In genomic region chr6:149126675-149127074, GRCm38 (mm10) we compare ENCODE assay signal across 9 mouse cellular contexts. TPM values are rescaled to one million over a fixed set of nuclear protein-coding genes. Genes with fewer than 3 reads are reported as not detected.
DNase-seq lines count a peak whose midpoint lies in the region; ATAC-seq and TF ChIP-seq lines count a peak whose summit lies in the region.
"Had no signal": no experiment of that assay in that cellular context is flagged by ENCODE, and none has a peak within 500 bp of the region (broad histone marks: within the 10 kb centered on the region; RNA-seq: fewer than 3 reads in every experiment).

No protein-coding gene starts in this region.

- H3K4me3 ChIP-seq in kidney, embryonic 15.5 days (replicated peaks) = no peak overlapping the region
- no peak overlapping the region for H3K4me3 ChIP-seq in E14TG2a.4 (replicated peaks; ENCODE audit: low read length)
- no peak overlapping the region for H3K4me3 ChIP-seq in liver, embryonic 12.5 days
- H3K4me3 ChIP-seq in small intestine, adult 2 months (ENCODE audit: low read depth, low read length) = no peak overlapping the region
- no peak overlapping the region for H3K4me3 ChIP-seq in forebrain, embryonic 15.5 days

- H3K36me3 ChIP-seq in kidney, embryonic 15.5 days = no peaks in the 10 kb centered on the region
- no peaks in the 10 kb centered on the region for H3K36me3 ChIP-seq in E14TG2a.4 (ENCODE audit: insufficient read depth, low read length)
- no peaks in the 10 kb centered on the region for H3K36me3 ChIP-seq in liver, embryonic 12.5 days
- H3K36me3 ChIP-seq in small intestine, adult 2 months (ENCODE audit: control insufficient read depth, insufficient read depth, low read length) = no peaks in the 10 kb centered on the region
- no peaks in the 10 kb centered on the region for H3K36me3 ChIP-seq in forebrain, embryonic 15.5 days

- no peak overlapping the region for H3K27ac ChIP-seq in kidney, embryonic 15.5 days
- H3K27ac ChIP-seq in liver, embryonic 12.5 days = no peak overlapping the region
- H3K27ac ChIP-seq in small intestine, adult 2 months (ENCODE audit: insufficient read depth, low read depth, low read length) = no peak overlapping the region
- H3K27ac ChIP-seq in forebrain, embryonic 15.5 days (replicated peaks) = no peak overlapping the region

- TF ChIP-seq CTCF in E14TG2a.4 (conservative IDR thresholded peaks at IDR 0.05; ENCODE audit: low read length) = peak; percentile 70
- peak; percentile 11; the same call in 1 of the 2 replicates for TF ChIP-seq CTCF in small intestine, adult 2 months (IDR thresholded peaks at IDR 0.05; ENCODE audit: extremely low read depth, insufficient read length, insufficient replicate concordance, low read depth, low read length)

- H3K9me3 ChIP-seq in kidney, embryonic 15.5 days (replicated peaks) = no peaks in the 10 kb centered on the region
- H3K9me3 ChIP-seq in E14TG2a.4 (ENCODE audit: low read length) = no peaks in the 10 kb centered on the region
- no peaks in the 10 kb centered on the region for H3K9me3 ChIP-seq in liver, embryonic 12.5 days (replicated peaks)
- H3K9me3 ChIP-seq in forebrain, embryonic 15.5 days = no peaks in the 10 kb centered on the region

- intact Hi-C loops in heart, postnatal 36 days (cut with DNase I) = loop anchor here (1.0 kb wide), 1 partner anchor 250 kb away; no protein-coding TSS in a partner anchor

- H3K4me1 ChIP-seq in kidney, embryonic 15.5 days = no peaks in the 10 kb centered on the region
- H3K4me1 ChIP-seq in E14TG2a.4 (replicated peaks; ENCODE audit: low read depth, low read length) = peaks cover 46% of the 10 kb centered on the region
- H3K4me1 ChIP-seq in liver, embryonic 12.5 days = no peaks in the 10 kb centered on the region
- no peaks in the 10 kb centered on the region for H3K4me1 ChIP-seq in small intestine, adult 2 months (ENCODE audit: control insufficient read depth, insufficient read depth, insufficient read length, low read length)
- no peaks in the 10 kb centered on the region for H3K4me1 ChIP-seq in forebrain, embryonic 15.5 days

- H3K27me3 ChIP-seq in kidney, embryonic 15.5 days = no peaks in the 10 kb centered on the region
- H3K27me3 ChIP-seq in E14TG2a.4 (ENCODE audit: insufficient read depth, low read length) = no peaks in the 10 kb centered on the region
- no peaks in the 10 kb centered on the region for H3K27me3 ChIP-seq in liver, embryonic 12.5 days (replicated peaks)
- no peaks in the 10 kb centered on the region for H3K27me3 ChIP-seq in small intestine, adult 2 months (ENCODE audit: control insufficient read depth, insufficient read depth, low read length)
- H3K27me3 ChIP-seq in forebrain, embryonic 15.5 days = no peaks in the 10 kb centered on the region

- no peak overlapping the region for H3K9ac ChIP-seq in kidney, embryonic 15.5 days
- no peak overlapping the region for H3K9ac ChIP-seq in liver, embryonic 12.5 days
- no peak overlapping the region for H3K9ac ChIP-seq in forebrain, embryonic 15.5 days (replicated peaks)

- H3K4me2 ChIP-seq in kidney, embryonic 15.5 days = no peak overlapping the region
- no peak overlapping the region for H3K4me2 ChIP-seq in liver, embryonic 12.5 days
- H3K4me2 ChIP-seq in forebrain, embryonic 15.5 days (replicated peaks) = no peak overlapping the region

- DNase-seq in kidney, adult 11 months = peak; percentile 35
- DNase-seq in adrenal gland, postnatal 10 days = peak; percentile 64
- peak; percentile 42 to 57 for DNase-seq in heart, postnatal 36 days

- 73% methylated on average over 4 of the region's 4 CpGs for WGBS in kidney, embryonic 15.5 days
- 42% methylated on average over 4 of the region's 4 CpGs for WGBS in liver, embryonic 12.5 days (ENCODE audit: insufficient replicate concordance)
- 81% methylated on average over 4 of the region's 4 CpGs for WGBS in small intestine, adult 2 months
- WGBS in forebrain, embryonic 15.5 days = 71% methylated on average over 4 of the region's 4 CpGs

- ATAC-seq in kidney, embryonic 15.5 days (replicated peaks; ENCODE audit: low FRiP score) = no peak; the same call in 1 of the 2 replicates
- ATAC-seq in liver, embryonic 12.5 days = peak; percentile 46; the same call in 1 of the 2 replicates
- ATAC-seq in forebrain, embryonic 15.5 days (replicated peaks) = no peak

- TF ChIP-seq POLR2A in small intestine, adult 2 months (IDR thresholded peaks at IDR 0.05; ENCODE audit: low read depth, low read length) = no peak

RNA-seq across cellular contexts. Expression of gene Gm10203, which starts 3.3 kb away (rescaled TPM):
- polyA plus RNA-seq in kidney, embryonic 15.5 days (2015; fragmentation: Nextera tagmentation; extraction: Ambion mirVana) = not detected in 2 replicates
- total RNA-seq in adrenal gland, postnatal 10 days (2021) = not detected
- total RNA-seq in heart, postnatal 36 days (2021) = not detected
- polyA plus RNA-seq in liver, embryonic 12.5 days (2016; fragmentation: Nextera tagmentation; extraction: Ambion mirVana) = not detected in 2 replicates
- not detected in 2 replicates for polyA plus RNA-seq in small intestine, adult 2 months (2012; rRNA removed)
- polyA plus RNA-seq in forebrain, embryonic 15.5 days (2015; fragmentation: Nextera tagmentation; extraction: Ambion mirVana) = not detected in 2 replicates
- total RNA-seq: left cerebral cortex, postnatal 10 days had no signal

RNA-seq across cellular contexts. Expression of gene Etfbkmt, which starts 13.0 kb away (rescaled TPM):
- 20.4 and 21.8 TPM in 2 replicates for polyA plus RNA-seq in kidney, embryonic 15.5 days (2015; fragmentation: Nextera tagmentation; extraction: Ambion mirVana)
- 10 to 100 TPM; 23.6 to 43.5 TPM for total RNA-seq in adrenal gland, postnatal 10 days (2021)
- total RNA-seq in heart, postnatal 36 days (2021) = 10 to 100 TPM; 25.7 to 33.1 TPM
- 11.8 and 12.0 TPM in 2 replicates for polyA plus RNA-seq in liver, embryonic 12.5 days (2016; fragmentation: Nextera tagmentation; extraction: Ambion mirVana)
- polyA plus RNA-seq in small intestine, adult 2 months (2012; rRNA removed) = 0.80 and 3.4 TPM in 2 replicates
- polyA plus RNA-seq in forebrain, embryonic 15.5 days (2015; fragmentation: Nextera tagmentation; extraction: Ambion mirVana) = 6.8 and 7.5 TPM in 2 replicates

RNA-seq across cellular contexts. Expression of gene Dennd5b, which starts 25.2 kb away (rescaled TPM):
- polyA plus RNA-seq in kidney, embryonic 15.5 days (2015; fragmentation: Nextera tagmentation; extraction: Ambion mirVana) = 9.1 and 9.6 TPM in 2 replicates
- total RNA-seq in adrenal gland, postnatal 10 days (2021) = 10 to 100 TPM; 19.0 to 19.1 TPM
- total RNA-seq in heart, postnatal 36 days (2021) = 10 to 100 TPM; 15.7 to 17.5 TPM
- polyA plus RNA-seq in liver, embryonic 12.5 days (2016; fragmentation: Nextera tagmentation; extraction: Ambion mirVana) = 6.0 and 7.0 TPM in 2 replicates
- polyA plus RNA-seq in small intestine, adult 2 months (2012; rRNA removed) = 13.5 and 36.1 TPM in 2 replicates
- polyA plus RNA-seq in forebrain, embryonic 15.5 days (2015; fragmentation: Nextera tagmentation; extraction: Ambion mirVana) = 12.4 and 13.3 TPM in 2 replicates
